Mouse (Mus musculus) frontal cortex, adult (tissue): Measurements from ENCODE around the gene Stat6.

Source experiments
- ATAC-seq: cut with Nextera tagmentation; 2 replicates; pipeline ENCODE4 v1.9.2; 2017; ENCODE audit warnings: mild to moderate bottlenecking, moderate library complexity, mixed read lengths; ENCODE audit not compliant: low TSS enrichment

Stat6 gene

DNA sequence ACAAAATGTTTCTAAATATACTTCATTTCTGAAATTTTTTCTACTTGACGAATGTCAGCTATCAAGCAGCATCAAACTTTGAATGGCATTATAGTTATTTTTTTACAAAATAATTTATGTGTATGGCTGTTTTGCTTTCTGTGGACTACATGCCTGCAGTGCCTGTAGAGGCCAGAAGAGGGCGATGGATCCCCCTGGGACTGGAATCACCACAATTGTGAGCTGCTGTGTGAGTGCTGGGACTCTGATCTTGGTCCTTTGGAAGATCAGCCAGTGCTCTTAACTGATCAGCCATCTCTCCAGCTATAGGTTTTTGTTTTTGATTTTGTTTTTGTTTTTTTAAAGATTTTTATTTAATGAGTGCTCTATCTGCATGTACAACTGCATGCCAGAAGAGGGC, 28.5 kb downstream of the Stat6 start:
- ATAC-seq: no peak

DNA sequence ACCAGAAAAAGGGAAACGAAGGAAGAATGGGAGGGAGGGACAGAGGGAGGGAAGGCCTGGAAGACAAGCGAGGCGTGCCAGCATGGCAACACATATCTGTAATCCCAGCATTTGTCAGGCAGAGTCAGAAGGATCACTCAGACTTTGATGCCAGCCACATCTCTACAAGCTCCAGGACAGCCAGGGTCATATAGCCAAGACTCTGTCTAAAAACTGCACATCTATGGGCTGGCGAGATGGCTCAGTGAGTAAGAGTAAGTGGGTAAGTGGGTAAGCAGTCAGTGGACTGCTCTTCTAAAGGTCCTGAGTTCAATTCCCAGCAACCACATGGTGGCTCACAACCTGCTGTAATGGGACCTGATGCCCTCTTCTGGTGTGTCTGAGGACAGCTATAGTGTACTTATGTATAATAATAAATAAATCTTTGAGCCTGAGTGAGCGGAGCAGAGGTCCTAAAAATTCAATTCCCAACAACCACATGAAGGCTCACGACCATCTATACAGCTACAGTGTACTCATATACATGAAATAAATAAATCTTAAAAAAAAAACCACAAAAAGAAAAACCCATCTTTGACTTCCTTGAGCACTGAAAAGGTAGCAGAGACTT, 31.4 kb downstream of the Stat6 start:
- no peak for ATAC-seq

DNA sequence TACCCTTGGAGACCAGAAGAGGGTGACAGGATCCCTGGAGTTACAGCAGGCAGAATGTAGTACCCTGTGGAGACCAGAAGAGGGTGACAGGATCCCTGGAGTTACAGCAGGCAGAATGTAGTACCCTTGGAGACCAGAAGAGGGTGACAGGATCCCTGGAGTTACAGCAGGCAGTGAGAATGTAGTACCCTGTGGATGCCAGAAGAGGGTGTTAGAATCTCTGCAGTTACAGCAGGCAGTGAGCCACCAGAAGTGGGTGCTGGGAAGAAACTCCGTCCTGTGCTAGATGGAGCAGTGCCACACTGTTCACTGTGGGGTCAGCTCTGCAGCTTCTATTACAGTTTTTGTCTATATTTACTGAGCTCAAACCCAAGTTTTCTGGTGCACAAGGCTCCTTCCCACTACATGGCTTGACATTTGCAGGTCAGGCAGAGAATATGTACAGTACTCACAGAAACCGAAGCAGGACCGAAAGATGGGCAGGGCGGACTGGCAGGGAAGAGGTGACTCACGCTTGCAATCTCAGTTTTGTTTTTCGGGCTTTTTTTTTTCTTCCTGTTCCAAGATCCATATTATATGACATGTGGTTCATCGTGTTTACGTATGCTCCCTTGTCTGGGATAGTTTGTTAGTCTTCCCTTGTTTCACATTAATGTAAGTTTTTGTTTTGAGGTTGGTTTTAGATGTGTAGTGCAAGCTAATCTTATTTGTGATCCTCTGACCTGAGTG, 32.2 kb downstream of the Stat6 start:
- ATAC-seq: peak; percentile 68

DNA sequence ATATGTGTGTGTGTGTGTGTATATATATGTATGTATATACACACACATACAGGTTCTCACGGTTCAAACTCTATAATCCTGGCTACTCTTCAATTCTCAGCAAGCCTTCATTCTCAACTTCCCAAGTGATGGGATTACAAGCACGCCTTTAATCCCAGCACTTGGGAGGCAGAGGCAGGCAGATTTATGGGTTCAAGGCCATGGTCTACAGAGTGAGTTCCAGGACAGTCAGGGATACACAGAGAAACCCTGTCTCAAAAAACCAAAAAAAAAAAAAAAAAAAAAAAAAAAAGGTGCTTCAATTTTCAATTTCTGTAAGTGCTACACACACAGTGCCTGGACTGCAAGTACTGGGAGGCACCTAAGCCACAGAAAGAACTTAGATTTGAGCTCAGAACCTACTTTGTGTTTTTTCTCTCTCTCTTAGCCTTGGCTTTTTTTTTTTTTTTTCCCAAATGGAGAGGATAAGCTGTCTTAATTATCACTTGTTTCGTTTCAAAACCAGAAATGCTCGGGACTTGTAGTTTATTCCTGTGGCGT, 33.1 kb downstream of the Stat6 start:
- ATAC-seq: no peak

DNA sequence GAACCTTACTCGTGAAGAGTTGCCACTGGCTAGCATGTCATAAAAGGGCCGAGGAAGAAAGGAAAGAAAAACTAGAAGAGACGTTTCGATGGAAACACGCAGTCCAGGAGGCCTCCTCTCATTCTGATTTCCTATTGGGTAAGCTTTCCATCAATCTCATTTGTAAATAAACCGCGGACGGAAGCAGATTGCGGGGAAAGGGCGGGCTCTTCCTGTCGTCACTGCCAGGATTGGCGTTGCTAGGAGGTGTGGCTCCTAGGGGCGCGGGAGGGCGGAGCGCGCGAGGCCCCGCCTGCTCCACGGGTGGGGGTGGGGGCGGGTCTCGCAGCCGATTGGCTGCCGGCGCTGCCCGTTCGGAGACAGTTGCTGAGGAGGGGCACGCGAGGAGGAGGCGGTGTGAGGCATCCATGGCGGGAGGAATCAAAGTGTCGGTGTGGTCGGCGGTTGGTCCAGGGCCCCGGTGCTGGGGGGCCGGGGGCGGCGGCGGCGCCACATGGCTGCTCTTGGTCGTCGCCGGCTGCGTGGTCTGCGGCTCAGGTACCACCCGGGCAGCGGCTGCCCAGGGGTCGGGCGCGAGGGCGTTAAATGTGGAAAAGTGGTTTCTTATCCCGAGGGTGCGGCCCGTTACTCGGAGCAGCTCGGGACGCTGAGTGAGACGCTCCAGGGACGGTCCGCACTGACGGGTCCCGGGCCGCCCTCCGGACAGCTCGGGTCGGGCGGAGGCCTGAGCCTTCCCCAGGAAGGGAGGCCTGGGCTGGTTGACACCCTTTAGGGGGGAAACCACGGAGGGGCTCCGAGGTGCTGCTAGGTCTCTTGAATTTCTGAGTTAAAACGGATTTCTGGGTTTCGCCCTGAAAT, 34.1 kb downstream of the Stat6 start:
- peak; percentile 90 for ATAC-seq

DNA sequence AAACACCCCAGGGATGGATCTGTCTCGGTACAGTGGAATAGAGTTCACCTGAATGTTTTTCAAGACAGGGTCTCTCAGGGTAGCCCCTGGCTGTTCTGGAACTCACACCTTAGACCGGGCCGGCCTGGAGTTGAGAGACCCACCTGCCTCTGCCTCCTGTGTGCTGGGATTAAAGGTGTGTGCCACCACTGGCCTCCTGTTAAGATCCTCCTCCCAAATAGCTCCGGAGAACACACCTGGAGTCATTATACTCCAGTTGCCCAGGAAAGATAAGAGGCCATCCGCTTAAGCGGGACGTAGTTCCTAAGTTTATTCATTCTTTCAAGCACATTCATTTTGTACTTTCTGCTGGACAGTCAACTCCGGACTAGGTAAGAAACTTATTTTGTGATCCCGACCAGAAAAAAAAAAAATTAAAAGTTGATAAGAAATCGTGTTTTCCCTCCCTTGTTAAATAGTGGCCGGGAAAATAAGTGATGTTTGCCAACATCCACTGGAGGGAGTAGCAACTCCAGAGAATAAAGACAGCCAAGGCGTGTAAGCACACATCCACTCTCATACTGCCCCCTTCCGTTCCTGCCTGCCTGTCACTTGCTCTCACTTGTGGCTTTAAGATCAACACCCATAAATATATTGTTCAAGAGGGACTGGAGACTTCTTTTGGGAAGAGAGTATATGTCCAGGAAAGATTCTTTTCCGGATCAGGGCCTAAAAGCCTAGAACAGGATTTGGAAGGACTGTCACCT, 35.0 kb downstream of the Stat6 start:
- peak; percentile 28; the same call in 1 of the 2 replicates for ATAC-seq

DNA sequence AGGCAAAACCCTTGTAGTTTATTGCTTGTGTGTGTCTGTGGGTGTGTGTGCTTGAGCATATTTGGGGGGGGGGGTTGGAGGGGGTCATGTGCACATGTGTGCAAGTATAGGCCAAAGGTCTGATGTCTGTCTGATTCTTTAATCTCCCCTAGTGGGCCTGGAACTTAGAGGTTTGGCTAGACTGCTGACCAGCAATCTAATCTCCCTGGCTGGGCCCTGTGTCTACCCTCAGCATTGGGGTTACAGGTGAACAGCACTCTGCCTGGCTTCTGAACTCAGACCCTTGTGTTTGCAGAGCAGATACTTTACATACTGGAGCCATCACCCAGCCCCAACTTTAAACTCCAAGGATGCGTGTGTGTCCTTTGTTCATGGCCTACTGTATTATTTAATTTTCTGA, 36.4 kb downstream of the Stat6 start:
- no peak for ATAC-seq

DNA sequence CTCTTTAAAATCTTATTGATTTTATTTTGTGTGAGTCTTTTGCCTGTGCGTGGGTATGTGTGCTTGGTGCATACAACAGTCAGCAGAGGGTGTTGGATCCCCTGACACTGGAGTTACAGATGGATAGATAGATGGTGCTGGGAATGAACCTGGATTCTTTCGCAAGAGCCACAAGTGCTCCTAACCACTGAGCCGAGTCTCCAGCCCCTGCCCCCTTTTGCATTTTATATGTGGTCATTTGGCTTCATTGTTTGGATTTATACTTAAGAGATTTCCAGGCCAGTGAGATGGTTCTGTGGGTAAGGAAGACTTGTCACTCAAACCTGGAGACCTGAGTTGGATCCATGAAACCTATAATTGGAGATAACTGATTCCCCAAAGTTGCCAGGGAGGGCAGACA, 37.1 kb downstream of the Stat6 start:
- ATAC-seq: no peak

DNA sequence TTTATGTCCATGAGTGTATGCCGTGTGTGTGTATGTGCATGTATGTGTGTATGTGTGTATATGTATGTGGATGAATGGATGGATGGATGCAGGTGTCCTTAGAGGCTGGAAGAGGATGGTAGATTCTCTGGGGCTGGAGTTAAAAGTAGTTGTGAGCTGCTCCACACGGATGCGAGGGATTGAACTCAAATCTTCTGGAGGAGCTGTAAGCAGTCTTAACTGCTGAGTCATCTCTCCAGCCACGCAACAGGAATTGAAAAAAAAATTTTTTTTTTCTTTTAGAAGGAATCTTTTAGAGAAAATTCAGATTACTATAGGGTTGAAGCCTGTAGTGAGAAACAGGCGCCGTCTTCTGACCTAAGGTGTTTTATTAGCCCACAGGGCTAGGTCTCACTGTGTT, 40.1 kb downstream of the Stat6 start:
- ATAC-seq: no peak

DNA sequence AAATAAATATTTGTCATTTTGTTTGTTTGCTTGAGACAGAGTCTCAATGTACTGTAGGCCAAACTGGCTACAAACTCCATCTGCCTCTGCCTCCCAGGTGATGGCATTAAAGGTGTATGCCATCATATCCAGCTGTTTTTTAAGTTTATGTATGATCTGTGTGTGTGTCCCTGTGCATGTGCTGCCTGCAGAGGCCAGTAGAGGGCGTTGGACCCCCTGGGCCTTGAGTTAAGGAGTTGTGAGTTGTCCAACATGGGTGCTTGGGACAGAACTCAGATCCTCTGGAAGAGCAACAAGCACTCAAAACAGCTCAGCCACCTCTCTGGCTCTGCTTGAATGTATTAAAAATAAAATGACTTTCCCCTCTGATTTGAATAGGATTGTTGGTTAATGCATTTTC, 48.3 kb downstream of the Stat6 start:
- no peak for ATAC-seq

DNA sequence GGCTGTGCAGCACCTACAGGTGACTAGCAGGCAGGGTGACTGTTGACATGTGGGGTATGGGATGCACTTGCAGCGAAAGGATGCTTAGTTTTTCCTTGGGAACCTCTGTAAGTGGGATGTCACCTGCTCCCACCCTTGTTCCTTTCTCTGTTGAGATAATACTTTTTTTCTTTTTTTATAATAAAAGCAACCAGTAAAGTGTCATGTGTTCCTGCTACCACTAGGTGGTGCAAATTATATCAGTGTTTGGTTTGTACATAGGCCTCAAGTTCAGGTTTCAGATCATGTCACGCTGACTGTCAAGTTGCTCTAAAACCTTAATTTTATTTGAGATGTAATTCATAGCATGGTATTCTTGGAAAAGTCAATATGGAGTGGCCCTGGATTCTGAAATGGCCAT, 51.9 kb downstream of the Stat6 start:
- no peak; the same call in 1 of the 2 replicates for ATAC-seq

DNA sequence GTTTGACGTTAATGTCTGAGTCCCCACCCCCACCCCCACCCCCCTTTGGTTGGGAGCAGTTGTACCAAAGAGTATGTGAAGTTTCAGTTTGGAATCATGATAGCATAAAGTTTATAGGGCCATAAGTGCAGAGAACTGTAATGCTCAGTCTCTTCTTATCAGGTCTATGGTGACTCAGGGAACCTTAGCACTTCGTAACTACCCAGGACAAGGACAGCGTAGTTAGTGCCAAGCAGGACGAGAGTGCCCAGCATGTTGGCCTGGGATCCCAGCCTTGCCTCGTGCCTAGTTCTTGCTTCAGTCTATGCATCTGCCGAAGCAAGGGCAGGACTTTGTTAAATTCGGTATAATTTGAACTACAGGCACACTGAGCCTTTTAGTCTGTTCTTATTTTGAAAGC, 53.0 kb downstream of the Stat6 start:
- ATAC-seq: no peak

DNA sequence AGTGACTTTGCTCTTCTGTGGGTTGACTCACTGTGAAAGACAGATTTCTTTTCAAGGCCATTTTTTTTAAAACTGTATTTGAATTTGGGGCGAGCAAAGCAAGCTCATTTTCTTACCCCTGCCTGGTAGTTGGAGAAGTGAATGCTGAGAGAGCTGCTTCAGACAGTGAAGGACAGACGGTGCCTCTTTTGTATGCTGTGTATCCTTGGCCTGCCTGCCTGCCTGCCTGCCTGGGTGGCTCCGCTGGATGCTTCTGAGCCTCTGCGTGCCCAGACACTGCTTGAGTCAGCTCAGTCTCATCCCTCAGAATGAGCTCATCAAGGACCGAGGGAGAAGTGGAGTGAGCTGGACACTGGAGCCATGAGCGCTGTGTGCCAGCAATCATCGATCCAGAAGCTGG, 56.2 kb downstream of the Stat6 start:
- peak; percentile 79; the same call in 1 of the 2 replicates for ATAC-seq

DNA sequence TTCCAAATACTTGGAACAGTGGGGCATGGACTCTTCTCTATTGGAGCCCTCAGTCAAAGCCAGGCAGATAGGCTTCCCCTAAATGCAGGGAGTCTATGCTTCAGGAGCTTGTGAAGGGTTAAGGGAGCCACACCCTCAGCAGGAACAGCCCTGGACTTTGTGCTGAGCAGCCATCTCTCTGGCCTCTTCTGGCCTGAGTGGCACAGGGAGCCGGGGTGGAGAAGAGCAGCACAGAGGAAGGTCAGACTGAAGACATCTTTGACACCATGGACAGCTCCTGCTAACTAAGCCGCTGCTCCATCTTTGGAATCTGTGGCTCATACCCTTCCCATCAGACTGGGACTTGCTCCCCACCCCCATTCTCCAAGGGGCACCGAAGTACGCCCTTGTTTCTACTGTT, 60.5 kb downstream of the Stat6 start:
- no peak for ATAC-seq

DNA sequence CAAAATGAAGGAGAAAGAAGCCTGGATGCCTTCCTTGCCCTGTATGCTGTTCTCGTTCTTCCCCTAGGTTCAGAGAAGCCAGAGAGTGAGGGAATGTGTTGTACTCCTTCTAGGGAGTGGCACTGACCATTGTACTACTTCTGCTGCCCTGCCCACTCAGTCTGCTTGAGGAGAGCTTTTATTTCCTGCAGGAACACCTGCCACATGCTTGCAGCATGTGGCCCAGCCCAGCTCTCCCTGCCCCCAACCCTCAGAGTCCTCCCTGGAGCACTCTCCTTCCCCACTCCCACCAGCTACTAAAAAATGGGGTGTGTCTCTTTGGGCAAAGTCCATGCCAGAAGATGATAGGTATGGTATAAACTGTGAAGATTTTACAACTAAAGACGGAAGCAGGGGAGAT, 61.5 kb downstream of the Stat6 start:
- no peak for ATAC-seq

DNA sequence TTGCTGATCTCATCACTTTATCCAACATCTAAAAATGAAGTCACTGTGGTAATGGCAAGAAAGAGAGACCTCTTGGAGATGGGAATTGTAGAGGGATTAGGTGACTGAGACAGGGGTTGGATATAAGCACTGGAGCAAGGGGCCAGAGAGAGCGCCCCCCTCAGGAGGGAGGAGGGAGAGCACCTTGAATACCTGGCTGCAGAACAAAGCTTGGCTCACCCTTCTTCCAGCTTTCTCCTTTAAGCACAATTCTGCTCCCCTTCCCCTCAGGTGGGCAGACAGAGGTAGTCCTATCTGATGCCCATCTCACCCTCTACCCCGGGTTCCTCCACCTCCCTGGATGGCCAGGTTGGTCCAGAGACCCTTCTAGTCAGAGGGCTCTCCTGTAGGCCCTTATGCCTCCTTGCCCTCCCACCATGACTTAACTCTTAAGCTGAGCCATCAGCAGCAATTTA, 62.0 kb downstream of the Stat6 start, which contains the start of gene Myo1a:
TSS of gene Myo1a (plus strand) at position 405 of the 455 bp plus-strand sequence.
- ATAC-seq: no peak

DNA sequence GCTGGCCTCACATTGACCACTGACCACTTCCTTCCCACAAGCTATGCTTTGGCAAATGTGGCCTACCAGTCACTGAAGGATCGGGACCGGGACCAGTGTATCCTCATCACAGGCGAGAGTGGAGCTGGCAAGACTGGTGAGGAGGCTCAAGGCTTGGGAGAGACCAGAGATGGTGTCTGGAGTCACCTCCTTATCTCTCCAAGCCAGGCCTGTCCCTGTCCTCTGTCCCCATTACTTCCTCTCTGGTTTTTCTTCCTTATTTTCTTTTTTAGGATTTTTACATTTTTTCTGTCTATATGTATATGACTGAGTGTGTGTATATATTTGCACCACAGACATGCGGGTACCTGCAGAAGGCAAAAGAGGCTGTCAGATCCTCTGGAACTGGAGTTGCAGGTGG, 63.0 kb downstream of the Stat6 start:
- ATAC-seq: no peak

DNA sequence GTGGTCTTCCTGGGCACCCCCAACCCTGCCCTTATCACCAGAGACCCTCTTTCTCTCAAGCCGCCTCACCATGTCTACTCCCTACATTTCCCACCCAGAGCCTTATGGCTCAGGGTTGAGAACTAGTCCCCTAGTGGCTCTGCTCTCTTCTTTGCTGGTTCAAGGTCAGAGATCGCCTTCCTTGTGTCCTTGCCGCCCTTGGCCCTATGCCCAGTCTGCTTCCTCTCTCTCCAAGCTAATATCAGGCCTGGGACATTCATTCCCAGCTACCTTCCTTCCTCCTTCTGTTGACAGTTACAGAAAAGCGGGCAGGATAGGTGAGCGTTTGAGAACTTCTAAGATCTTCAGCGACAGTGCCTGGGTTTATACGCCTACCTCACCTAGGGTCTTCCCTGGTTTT, 64.9 kb downstream of the Stat6 start:
- no peak for ATAC-seq

DNA sequence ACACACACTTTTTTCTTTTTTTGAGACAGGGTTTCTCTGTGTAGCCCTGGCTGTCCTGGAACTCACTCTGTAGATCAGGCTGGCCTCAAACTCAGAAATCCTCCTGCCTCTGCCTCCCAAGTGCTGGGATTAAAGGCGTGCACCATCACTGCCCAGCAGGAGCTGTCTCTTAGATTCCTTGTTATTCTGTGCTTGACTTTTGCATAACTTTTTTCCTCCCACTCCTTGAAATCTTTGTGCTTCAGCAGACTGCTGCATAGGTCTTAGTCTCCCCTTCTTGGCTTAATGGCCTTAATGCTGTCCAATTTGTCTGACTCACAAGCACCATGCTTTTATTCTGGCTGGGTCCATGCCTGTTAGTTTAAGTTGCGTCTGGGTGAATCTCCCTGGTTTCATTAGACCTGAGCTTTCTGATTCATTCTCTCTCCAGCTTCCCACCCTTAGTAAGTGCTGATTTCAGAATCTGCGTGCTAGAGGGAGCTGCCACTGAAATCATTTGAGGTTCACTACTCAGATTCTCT, 66.1 kb downstream of the Stat6 start:
- ATAC-seq: no peak

DNA sequence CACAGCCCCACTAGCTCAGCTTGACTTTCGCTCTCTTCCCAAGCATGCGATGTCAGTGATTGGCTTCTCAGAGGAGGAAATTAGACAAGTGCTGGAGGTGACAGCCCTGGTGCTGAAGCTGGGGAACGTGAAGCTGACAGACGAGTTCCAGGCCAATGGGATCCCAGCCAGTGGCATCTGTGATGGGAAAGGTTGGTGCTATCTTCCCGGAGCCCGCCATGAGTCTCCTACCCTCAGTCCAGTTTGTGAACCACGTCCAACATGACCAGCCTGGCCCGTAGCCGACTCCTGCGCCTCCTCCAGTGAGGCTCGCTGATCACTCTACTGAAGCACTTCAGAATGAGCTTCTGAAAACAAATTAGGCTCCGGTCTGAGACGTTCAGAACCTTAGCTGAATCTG, 67.5 kb downstream of the Stat6 start:
- ATAC-seq: no peak
